In genomic region chr3:128546416-128547327, GRCm38 (mm10) we compare ENCODE assay signal across 9 mouse cellular contexts.
A peak's percentile ranks its signal among the peaks of the same experiment; 100 is the strongest.
DNase-seq lines count a peak whose midpoint lies in the region; ATAC-seq and TF ChIP-seq lines count a peak whose summit lies in the region.
"Had no signal": no experiment of that assay in that cellular context is flagged by ENCODE, and none has a peak within 500 bp of the region (broad histone marks: within the 10 kb centered on the region; RNA-seq: fewer than 3 reads in every experiment).

No protein-coding gene starts in this region.

- 77% methylated on average over 9 of the region's 9 CpGs for WGBS in heart, embryonic 10.5 days
- 22% methylated on average over 9 of the region's 9 CpGs for WGBS in hindbrain, postnatal 0 days
- WGBS in liver, postnatal 0 days (ENCODE audit: insufficient replicate concordance), result 72% methylated on average over 9 of the region's 9 CpGs

- H3K9me3 ChIP-seq in heart, embryonic 10.5 days, result no peaks in the 10 kb centered on the region
- no peaks in the 10 kb centered on the region for H3K9me3 ChIP-seq in hindbrain, postnatal 0 days (ENCODE audit: low read length)
- no peaks in the 10 kb centered on the region for H3K9me3 ChIP-seq in liver, postnatal 0 days (ENCODE audit: low read length)

- ATAC-seq in hindbrain, postnatal 0 days, result peak; percentile 92
- ATAC-seq in liver, postnatal 0 days, result no peak

- H3K27ac ChIP-seq in heart, embryonic 10.5 days, result no peak overlapping the region
- peak overlapping the region; percentile 51 for H3K27ac ChIP-seq in hindbrain, postnatal 0 days
- no peak overlapping the region for H3K27ac ChIP-seq in liver, postnatal 0 days (ENCODE audit: low read depth)

- peak overlapping the region; percentile 27 for H3K4me2 ChIP-seq in hindbrain, postnatal 0 days (ENCODE audit: low read depth, low read length)
- H3K4me2 ChIP-seq in liver, postnatal 0 days (ENCODE audit: low read depth, low read length), result no peak overlapping the region

- TF ChIP-seq CTCF in hindbrain, postnatal 0 days (IDR thresholded peaks at IDR 0.05; ENCODE audit: low read depth), result no peak
- no peak for TF ChIP-seq CTCF in liver, postnatal 0 days (IDR thresholded peaks at IDR 0.05; ENCODE audit: low read depth)

- H3K4me3 ChIP-seq in heart, embryonic 10.5 days, result no peak overlapping the region
- no peak overlapping the region for H3K4me3 ChIP-seq in hindbrain, postnatal 0 days (ENCODE audit: low read length)
- no peak overlapping the region for H3K4me3 ChIP-seq in liver, postnatal 0 days (ENCODE audit: low read depth, low read length)

- TF ChIP-seq EP300 in liver, postnatal 0 days (IDR thresholded peaks at IDR 0.05; ENCODE audit: low read depth), result no peak

- no peaks in the 10 kb centered on the region for H3K36me3 ChIP-seq in heart, embryonic 10.5 days
- no peaks in the 10 kb centered on the region for H3K36me3 ChIP-seq in hindbrain, postnatal 0 days (ENCODE audit: insufficient read depth, low read length)
- no peaks in the 10 kb centered on the region for H3K36me3 ChIP-seq in liver, postnatal 0 days (replicated peaks; ENCODE audit: insufficient read depth, low read length)

- H3K9ac ChIP-seq in hindbrain, postnatal 0 days (replicated peaks; ENCODE audit: low read length), result no peak overlapping the region
- H3K9ac ChIP-seq in liver, postnatal 0 days (replicated peaks), result no peak overlapping the region

- no peaks in the 10 kb centered on the region for H3K4me1 ChIP-seq in heart, embryonic 10.5 days
- no peaks in the 10 kb centered on the region for H3K4me1 ChIP-seq in hindbrain, postnatal 0 days (ENCODE audit: insufficient read depth, low read length)
- H3K4me1 ChIP-seq in liver, postnatal 0 days (ENCODE audit: insufficient read depth), result no peaks in the 10 kb centered on the region

- no peaks in the 10 kb centered on the region for H3K27me3 ChIP-seq in heart, embryonic 10.5 days (ENCODE audit: insufficient read depth, poor library complexity, severe bottlenecking)
- no peaks in the 10 kb centered on the region for H3K27me3 ChIP-seq in hindbrain, postnatal 0 days (ENCODE audit: insufficient read depth, low read length)
- no peaks in the 10 kb centered on the region for H3K27me3 ChIP-seq in liver, postnatal 0 days (ENCODE audit: insufficient read depth, low read length)
- H3K27me3 ChIP-seq: CH12.LX had no signal

- peak; percentile 51 to 63 for DNase-seq in heart, adult 18-20 months
- no peak for DNase-seq in heart, embryonic 10.5 days (ENCODE audit: low spot score)
- DNase-seq in cerebellum, adult 18-20 months, result peak; percentile 3 to 5
- peak; percentile 73 to 74 for DNase-seq in frontal cortex, postnatal 10 days (ENCODE audit: low spot score in 2 of 2)
- DNase-seq in hindbrain, postnatal 0 days (ENCODE audit: low spot score), result peak; percentile 95
- peak; percentile 51 for DNase-seq in liver, postnatal 0 days
- DNase-seq in right cerebral cortex, adult 2 months (ENCODE audit: low spot score in 2 of 2), result peak; percentile 67 to 85
- DNase-seq in spleen, postnatal 14 days (ENCODE audit: low spot score in 2 of 2), result no peak

Comparison
In these comparisons a context has a peak if more than half of its experiments do, and no peak if none do; other contexts are left out.
1. DNase-seq: peak in heart, adult 18-20 months (2 of 2), cerebellum, adult 18-20 months (2 of 2), frontal cortex, postnatal 10 days (2 of 2), hindbrain, postnatal 0 days (single experiment), liver, postnatal 0 days (single experiment) and right cerebral cortex, adult 2 months (2 of 2); none in heart, embryonic 10.5 days (single experiment) and spleen, postnatal 14 days (0 of 2).